Mouse (Mus musculus) ES-Bruce4 (cell line): Measurements from ENCODE around the gene Lpin1. TPM values are rescaled to one million over a fixed set of nuclear protein-coding genes. Genes with fewer than 3 reads are reported as not detected.
A peak's percentile ranks its signal among the peaks of the same experiment; 100 is the strongest.

Source experiments
- H3K27ac ChIP-seq: 2 replicates; pipeline ENCODE4 v1.5.1; 2012; ENCODE audit warnings: low read length, inconsistent platforms; ENCODE audit not compliant: insufficient read depth
- H3K27me3 ChIP-seq: 2 replicates; pipeline ENCODE4 v1.6.1; 2012; ENCODE audit warnings: mild to moderate bottlenecking, low read length, inconsistent platforms; ENCODE audit not compliant: control insufficient read depth, poor library complexity, insufficient read depth, severe bottlenecking
- H3K36me3 ChIP-seq: 2 replicates; pipeline ENCODE4 v1.6.1; 2012; ENCODE audit warnings: inconsistent platforms, mild to moderate bottlenecking, low read length, moderate library complexity; ENCODE audit not compliant: control insufficient read depth, poor library complexity, insufficient read depth, severe bottlenecking
- H3K4me1 ChIP-seq: one replicate; pipeline ENCODE4 v1.8.1; 2011; ENCODE audit warnings: low read length; ENCODE audit not compliant: control insufficient read depth, insufficient read depth
- H3K4me3 ChIP-seq: 2 replicates; pipeline ENCODE4 v1.5.1; 2011; ENCODE audit warnings: low read depth, mild to moderate bottlenecking, low read length
- H3K9ac ChIP-seq: 2 replicates; pipeline ENCODE4 v1.6.1; 2012; ENCODE audit warnings: low read depth, mild to moderate bottlenecking, inconsistent platforms; ENCODE audit not compliant: poor library complexity, severe bottlenecking
- H3K9me3 ChIP-seq: replicated peaks from 2 replicates; pipeline ENCODE4 v1.6.1; 2012; ENCODE audit warnings: mild to moderate bottlenecking, low read length, inconsistent platforms; ENCODE audit not compliant: control insufficient read depth, poor library complexity, insufficient read depth, severe bottlenecking
- CTCF ChIP-seq: IDR thresholded peaks from one replicate; pipeline ENCODE4 v1.8.1; 2011; ENCODE audit warnings: low read depth, low read length
- EP300 ChIP-seq: IDR thresholded peaks from 2 replicates; pipeline ENCODE4 v1.6.1; 2011; ENCODE audit warnings: low read depth, low read length; ENCODE audit not compliant: insufficient read depth
- POLR2A ChIP-seq: IDR thresholded peaks from one replicate; pipeline ENCODE4 v1.8.1; 2011; ENCODE audit warnings: low read length; ENCODE audit not compliant: insufficient read depth
- polyA plus RNA-seq: library from polyadenylated mRNA; stranded (reverse); fragments of >200 nt; gene quantifications from 2 replicates; pipeline ENCODE4 v1.2.4, GENCODE M21; 2011; ENCODE audit warnings: low read depth; ENCODE audit not compliant: missing spikeins, insufficient read depth, insufficient read length

Lpin1 gene
- polyA plus RNA-seq, 1 experiment, result 33.3 TPM

DNA sequence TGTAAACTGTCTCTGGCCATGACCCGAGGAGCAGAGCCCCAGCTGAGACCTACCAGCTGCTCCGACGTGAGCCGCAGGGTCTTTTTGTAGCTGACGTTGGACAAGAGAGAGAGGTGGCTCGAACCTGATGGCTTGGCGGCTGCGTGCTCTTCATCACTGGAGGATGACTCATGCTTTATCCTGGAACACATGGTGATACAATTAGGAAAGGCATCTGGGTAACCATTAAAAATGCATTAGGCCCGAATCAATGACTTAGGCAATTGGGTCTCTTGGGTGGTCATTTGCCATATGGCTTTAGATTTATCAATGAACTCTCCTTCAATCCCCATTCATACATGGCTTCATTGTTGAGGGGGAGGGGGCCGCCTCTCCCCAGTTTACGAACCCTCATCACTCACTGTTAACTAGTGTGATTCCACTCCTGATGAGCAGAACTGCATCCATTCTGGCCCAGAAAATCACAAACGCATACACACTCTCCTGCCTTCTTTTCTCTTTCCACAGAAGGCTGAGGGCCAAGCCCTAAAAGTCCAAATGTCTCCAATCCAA is 61.9 kb downstream of the Lpin1 start:
- Histone ChIP-seq H3K4me1 (no peaks in the 10 kb centered on the region), H3K36me3 (peaks cover 31% of the 10 kb centered on the region), H3K9me3 (no peaks in the 10 kb centered on the region), H3K27ac (no peak overlapping the region), H3K4me3 (no peak overlapping the region), H3K9ac (no peak overlapping the region), H3K27me3 (no peaks in the 10 kb centered on the region)
- no peak for TF ChIP-seq EP300

DNA sequence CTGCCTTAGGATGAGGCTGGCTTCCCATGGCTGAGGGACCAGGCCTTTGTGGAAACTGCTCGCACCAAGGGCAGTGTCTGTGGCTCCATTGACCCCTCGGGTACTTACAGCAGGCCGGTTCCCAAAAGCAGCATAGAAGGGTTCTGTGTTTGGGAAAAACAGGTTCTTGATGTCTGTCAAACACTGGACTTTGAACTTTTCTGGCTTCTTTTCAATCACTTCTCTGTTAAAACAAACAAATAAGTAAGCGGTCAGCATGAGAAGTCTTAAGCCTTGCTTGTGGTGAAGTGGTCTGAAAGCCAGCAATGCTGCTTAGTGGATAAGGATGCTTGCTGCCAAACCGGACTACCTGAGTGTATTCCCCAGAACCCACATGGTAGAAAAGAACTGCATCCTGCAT is 69.2 kb downstream of the Lpin1 start:
- Histone ChIP-seq H3K9ac (no peak overlapping the region), H3K27me3 (no peaks in the 10 kb centered on the region), H3K4me3 (no peak overlapping the region), H3K27ac (no peak overlapping the region), H3K36me3 (peaks cover 35% of the 10 kb centered on the region), H3K4me1 (no peaks in the 10 kb centered on the region), H3K9me3 (no peaks in the 10 kb centered on the region)
- TF ChIP-seq POLR2A (no peak), CTCF (no peak), EP300 (no peak)

DNA sequence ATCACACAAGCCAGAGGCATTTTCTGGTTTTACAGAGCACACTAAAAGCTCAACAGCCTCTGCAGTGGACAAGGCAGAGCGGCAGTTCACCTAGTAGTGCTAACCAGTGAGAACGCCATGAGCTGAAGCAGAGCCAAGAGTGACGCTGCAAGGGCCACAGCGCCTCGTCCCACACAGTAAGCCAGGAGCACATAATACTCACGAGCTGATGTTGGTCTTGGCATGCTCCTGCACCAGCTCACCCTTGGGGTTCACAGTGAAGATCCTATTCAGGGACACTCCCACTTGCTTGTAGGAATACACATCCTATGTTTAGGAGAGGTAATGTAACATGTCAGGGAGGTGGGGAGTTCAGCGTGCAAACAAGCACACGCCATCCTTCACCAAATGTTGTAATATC is 70.1 kb downstream of the Lpin1 start:
- no peak overlapping the region for H3K27ac ChIP-seq

DNA sequence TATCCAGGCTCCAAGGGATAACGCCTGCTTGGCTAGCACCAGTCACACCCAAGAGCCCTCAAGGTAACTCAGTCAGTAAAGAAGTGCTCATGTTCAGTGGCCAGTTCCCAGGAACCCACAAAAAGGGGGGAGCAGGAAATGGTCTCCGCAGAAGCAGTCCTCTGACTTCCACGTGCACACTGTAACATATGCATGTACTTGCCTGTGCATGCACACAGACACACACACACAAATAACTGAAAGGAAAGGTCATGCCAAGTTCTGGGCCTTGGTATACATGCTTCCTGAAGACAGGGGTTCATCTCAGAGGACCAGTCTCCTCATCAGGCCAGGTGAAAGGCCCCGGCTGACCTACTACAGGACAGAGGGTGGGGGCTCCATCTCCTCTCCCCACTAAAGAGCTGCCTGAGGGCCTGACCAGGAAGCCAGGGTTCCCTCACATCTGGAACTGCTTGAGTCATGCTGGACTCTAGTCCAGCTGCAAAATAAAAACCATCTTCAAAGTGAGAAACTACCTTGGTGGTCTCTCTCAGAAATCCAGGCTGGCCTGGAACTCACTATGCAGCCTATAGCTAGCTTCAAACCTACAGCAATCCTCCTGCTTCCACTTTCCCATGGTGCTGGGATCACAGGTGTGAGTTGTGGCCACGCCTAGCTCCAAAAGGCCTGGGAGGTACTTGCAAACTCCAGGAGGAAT is 70.7 kb downstream of the Lpin1 start:
- TF ChIP-seq EP300 (no peak), POLR2A (no peak), CTCF (no peak)
- H3K27ac ChIP-seq, result no peak overlapping the region
- H3K4me1 ChIP-seq, result no peaks in the 10 kb centered on the region
- H3K9ac ChIP-seq, result no peak overlapping the region
- H3K4me3 ChIP-seq, result no peak overlapping the region
- no peaks in the 10 kb centered on the region for H3K27me3 ChIP-seq
- H3K9me3 ChIP-seq, result no peaks in the 10 kb centered on the region
- peaks cover 23% of the 10 kb centered on the region for H3K36me3 ChIP-seq

More for the DNA sequence above, 70.1 kb downstream of the Lpin1 start:
- Histone ChIP-seq H3K9ac (no peak overlapping the region), H3K4me3 (no peak overlapping the region), H3K4me1 (no peaks in the 10 kb centered on the region), H3K27me3 (no peaks in the 10 kb centered on the region), H3K9me3 (no peaks in the 10 kb centered on the region), H3K36me3 (peaks cover 27% of the 10 kb centered on the region)
- TF ChIP-seq POLR2A (no peak), CTCF (no peak), EP300 (no peak)

GRCm38 (mm10) chr12:16533331-16533828 is 77.4 kb downstream of the Lpin1 start:
- TF ChIP-seq EP300 (no peak), CTCF (peak; percentile 67), POLR2A (no peak)
- Histone ChIP-seq H3K4me1 (no peaks in the 10 kb centered on the region), H3K9me3 (no peaks in the 10 kb centered on the region), H3K27ac (no peak overlapping the region), H3K36me3 (no peaks in the 10 kb centered on the region), H3K4me3 (no peak overlapping the region), H3K27me3 (no peaks in the 10 kb centered on the region), H3K9ac (no peak overlapping the region)

DNA sequence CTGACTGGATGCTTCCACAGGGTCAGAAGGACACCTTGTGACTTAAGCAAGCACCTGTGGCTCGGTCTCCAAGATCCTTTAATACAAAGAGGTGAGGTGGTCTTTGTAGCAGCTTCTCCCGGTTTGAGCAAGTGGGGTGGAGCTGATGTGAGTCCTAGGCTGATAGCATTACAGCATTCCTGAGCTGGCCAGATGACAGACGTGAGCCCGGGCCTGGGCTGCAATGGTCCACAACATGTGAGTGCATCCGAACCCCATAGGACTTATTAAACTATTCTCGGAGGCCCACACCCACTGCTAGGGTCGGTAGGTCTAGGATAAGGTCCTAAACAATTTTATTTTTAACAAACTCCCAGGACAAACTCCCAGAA is 77.9 kb downstream of the Lpin1 start:
- H3K4me1 ChIP-seq, result no peaks in the 10 kb centered on the region
- TF ChIP-seq CTCF (no peak), EP300 (no peak), POLR2A (no peak)
- no peaks in the 10 kb centered on the region for H3K9me3 ChIP-seq
- no peak overlapping the region for H3K9ac ChIP-seq
- no peak overlapping the region for H3K4me3 ChIP-seq
- H3K36me3 ChIP-seq, result no peaks in the 10 kb centered on the region
- no peaks in the 10 kb centered on the region for H3K27me3 ChIP-seq
- no peak overlapping the region for H3K27ac ChIP-seq
